Mouse (Mus musculus): ENCODE results near the gene Asb13. TPM values are rescaled to one million over a fixed set of nuclear protein-coding genes. Genes with fewer than 3 reads are reported as not detected.

Gene Asb13
- polyA plus RNA-seq (2014; fragmentation: Illumina TruSeq; extraction: RNeasy Lipid Tissue Mini Kit (QIAGEN cat#74804); ENCODE audit: low read depth, low replicate concordance): 21.2 TPM

DNA sequence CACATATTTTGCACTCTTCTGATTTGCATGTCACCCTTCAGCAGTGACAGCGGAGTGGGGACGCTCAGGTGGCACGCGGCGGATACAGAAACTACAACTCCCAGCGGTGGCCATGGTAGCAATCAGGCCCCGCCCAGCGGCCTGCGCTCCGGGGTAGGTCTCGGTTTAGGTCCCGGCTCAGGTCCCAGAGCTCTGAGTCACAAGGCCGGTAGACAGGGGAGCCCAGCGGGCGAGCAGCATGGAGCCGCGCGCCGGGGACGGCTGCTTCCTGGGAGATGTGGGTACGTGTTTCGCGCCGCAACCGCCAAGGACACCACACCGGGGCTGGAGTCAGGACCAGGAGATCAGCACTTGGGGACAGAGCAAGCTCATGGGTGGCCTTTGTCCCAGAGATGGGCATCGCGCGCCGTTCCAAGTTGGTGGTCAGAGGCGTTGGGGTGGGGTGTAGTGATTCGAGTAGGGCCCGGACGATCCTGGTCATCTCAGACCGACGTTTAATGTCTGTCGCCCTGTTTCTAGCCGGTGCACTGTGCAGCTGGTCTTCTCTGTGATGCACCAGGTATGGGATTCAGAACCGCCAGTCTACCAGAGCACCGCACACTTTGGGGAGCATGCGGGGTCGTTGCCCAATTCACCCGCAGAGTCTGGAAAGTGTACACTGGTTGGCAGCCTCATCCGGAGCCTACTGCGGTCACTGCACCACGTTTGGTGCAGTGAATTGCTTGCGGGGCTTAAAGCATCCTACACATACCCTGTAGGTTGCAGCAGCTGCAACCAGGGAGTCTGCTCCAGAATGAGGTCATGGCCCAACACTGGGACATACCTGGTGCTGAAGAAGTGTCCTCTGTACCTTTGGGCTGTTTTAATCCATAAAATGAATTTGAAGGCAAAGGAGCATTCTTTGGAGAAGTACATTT, at the start of gene Asb13:
Asb13 (plus strand) TSS at position 138 of the 917 bp plus-strand sequence.

DNA sequence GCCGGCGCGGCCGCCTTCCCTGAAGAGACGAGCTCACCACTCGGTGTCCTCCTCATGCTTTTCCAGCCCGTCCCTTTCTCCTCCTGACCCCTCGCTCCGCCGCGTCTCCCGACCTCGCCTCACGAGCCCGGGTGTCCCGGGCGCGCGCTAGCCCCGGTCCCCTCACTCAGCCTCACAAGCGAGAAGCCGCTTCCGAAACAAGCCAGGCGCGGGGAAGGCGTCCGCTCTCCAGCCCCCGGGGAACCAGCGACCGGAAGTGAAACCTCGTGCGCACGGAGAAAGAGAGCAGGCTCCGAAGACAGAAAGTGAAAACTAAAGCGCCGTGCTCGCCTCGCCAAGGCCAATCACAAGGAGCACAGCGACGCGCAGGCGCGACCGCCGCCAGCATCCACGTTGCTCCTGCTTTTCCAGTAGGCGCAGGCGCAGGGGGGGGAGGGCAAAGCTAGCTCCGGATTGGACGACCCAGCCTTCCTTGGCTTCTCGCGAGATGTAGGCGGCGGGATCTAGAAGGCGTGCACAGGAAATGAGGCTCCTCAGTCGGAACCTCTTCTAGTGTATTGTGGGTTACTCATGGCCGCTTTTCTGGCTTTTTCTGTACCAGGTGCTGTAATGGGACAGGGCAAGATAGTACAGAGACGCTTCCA, 22.9 kb upstream of the Asb13 start, which contains the start of gene Fam208b:
Fam208b (minus strand) TSS at position 314 of the 644 bp plus-strand sequence.

Other genes starting within 250 kb of the Asb13 start
- gene Gdi2, start 96.0 kb upstream of the Asb13 start, polyA plus RNA-seq (2014; fragmentation: Illumina TruSeq; extraction: RNeasy Lipid Tissue Mini Kit (QIAGEN cat#74804); ENCODE audit: low read depth, low replicate concordance): 1,176 TPM
- 68.9 TPM for gene Fam208b, start 22.9 kb upstream of the Asb13 start, polyA plus RNA-seq (2014; fragmentation: Illumina TruSeq; extraction: RNeasy Lipid Tissue Mini Kit (QIAGEN cat#74804); ENCODE audit: low read depth, low replicate concordance)
- gene Calml3, start 170.3 kb downstream of the Asb13 start, polyA plus RNA-seq (2014; fragmentation: Illumina TruSeq; extraction: RNeasy Lipid Tissue Mini Kit (QIAGEN cat#74804); ENCODE audit: low read depth, low replicate concordance): not detected
- not detected for gene Calm4, start 203.7 kb downstream of the Asb13 start, polyA plus RNA-seq (2014; fragmentation: Illumina TruSeq; extraction: RNeasy Lipid Tissue Mini Kit (QIAGEN cat#74804); ENCODE audit: low read depth, low replicate concordance)
- gene Calm5, start 220.1 kb downstream of the Asb13 start, polyA plus RNA-seq (2014; fragmentation: Illumina TruSeq; extraction: RNeasy Lipid Tissue Mini Kit (QIAGEN cat#74804); ENCODE audit: low read depth, low replicate concordance): not detected